Mouse (Mus musculus) stomach, embryonic 14.5 days (tissue): ENCODE measurements around the gene Sdhb. TPM values are rescaled to one million over a fixed set of nuclear protein-coding genes. Genes with fewer than 3 reads are reported as not detected.

Source experiments
- ATAC-seq: fragments of 200-750 bp; cut with Nextera tagmentation; 2 replicates; pipeline ENCODE4 v1.8.0; 2017; ENCODE audit warnings: low read depth, moderate TSS enrichment; ENCODE audit not compliant: insufficient number of reproducible peaks, insufficient read depth, low FRiP score
- H3K27ac ChIP-seq: fragments of 300-500 bp; sonication (generic); 2 replicates; pipeline ENCODE4 v1.5.1; 2014; ENCODE audit warnings: mild to moderate bottlenecking, low read length, moderate library complexity, mixed read lengths
- H3K27me3 ChIP-seq: fragments of 300-500 bp; sonication (generic); 2 replicates; pipeline ENCODE4 v1.6.1; 2014; ENCODE audit warnings: low read length, control low read depth, mixed read lengths; ENCODE audit not compliant: control insufficient read depth, insufficient read depth
- H3K36me3 ChIP-seq: fragments of 300-500 bp; sonication (generic); 2 replicates; pipeline ENCODE4 v1.6.1; 2014; ENCODE audit warnings: mild to moderate bottlenecking, control low read depth, low read length, moderate library complexity, mixed read lengths; ENCODE audit not compliant: control insufficient read depth, insufficient read depth
- H3K4me1 ChIP-seq: fragments of 300-500 bp; sonication (generic); 2 replicates; pipeline ENCODE4 v1.6.1; 2014; ENCODE audit warnings: low read length, control low read depth, mixed read lengths; ENCODE audit not compliant: control insufficient read depth, insufficient read depth
- H3K4me2 ChIP-seq: fragments of 300-500 bp; sonication (generic); replicated peaks from 2 replicates; pipeline ENCODE4 v1.6.1; 2014; ENCODE audit warnings: low read depth, low read length, control low read depth
- H3K4me3 ChIP-seq: fragments of 300-500 bp; sonication (generic); 2 replicates; pipeline ENCODE4 v1.5.1; 2014; ENCODE audit warnings: low read depth, low read length, control low read depth
- H3K9ac ChIP-seq: fragments of 300-500 bp; sonication (generic); replicated peaks from 2 replicates; pipeline ENCODE4 v1.6.1; 2014; ENCODE audit warnings: low read depth, mild to moderate bottlenecking, control low read depth, low read length, moderate library complexity, mixed read lengths
- H3K9me3 ChIP-seq: fragments of 300-500 bp; sonication (generic); 2 replicates; pipeline ENCODE4 v1.6.1; 2016; ENCODE audit warnings: low read depth, low read length, control low read depth; ENCODE audit not compliant: control insufficient read depth
- WGBS: fragments of 180-500 bp; shearing (Covaris S2); extraction: QIAGEN DNeasy Blood & Tissue Kit; methylation state at CpG from one replicate; pipeline ENCODE4 v1.1.7; 2014; 5-methylcytosine and 5-hydroxymethylcytosine counted together
- polyA plus RNA-seq: library from polyadenylated mRNA; unstranded; fragments of >200 nt; fragmentation: Nextera tagmentation; extraction: Ambion mirVana; gene quantifications from 2 replicates; pipeline ENCODE4 v1.2.1, GENCODE M21; 2014

Gene Sdhb
- polyA plus RNA-seq, 1 experiment from 2014 or later = 401 TPM

GRCm38 (mm10) chr4:141016311-141016710, 55.3 kb downstream of the Sdhb start:
- Histone ChIP-seq H3K4me1 (peaks cover 32% of the 10 kb centered on the region), H3K4me3 (no peak overlapping the region), H3K9ac (no peak overlapping the region), H3K9me3 (no peaks in the 10 kb centered on the region), H3K27me3 (no peaks in the 10 kb centered on the region), H3K36me3 (peaks cover 39% of the 10 kb centered on the region), H3K4me2 (no peak overlapping the region), H3K27ac (no peak overlapping the region)
- 73% methylated on average over 9 of the region's 9 CpGs for WGBS
- no peak for ATAC-seq

- H3K36me3 ChIP-seq = peaks cover 37% of the 10 kb centered on the region
- 78% methylated on average over 29 of the region's 29 CpGs for WGBS
- ATAC-seq = no peak
- no peaks in the 10 kb centered on the region for H3K9me3 ChIP-seq
- H3K4me1 ChIP-seq = peaks cover 26% of the 10 kb centered on the region
- no peaks in the 10 kb centered on the region for H3K27me3 ChIP-seq
- no peak overlapping the region for H3K4me3 ChIP-seq
- H3K9ac ChIP-seq = no peak overlapping the region
- H3K4me2 ChIP-seq = no peak overlapping the region
- 0 out of 2 replicates have a peak overlapping the region, but pooled peaks have one; percentile 15 for H3K27ac ChIP-seq
Measured at GRCm38 (mm10) chr4:141017657-141018436, 56.8 kb downstream of the Sdhb start.

GRCm38 (mm10) chr4:141020220-141020619, 59.2 kb downstream of the Sdhb start:
- peak overlapping the region; percentile 1; the same call in 1 of the 2 replicates for H3K9ac ChIP-seq
- no peak; the same call in 1 of the 2 replicates for ATAC-seq
- WGBS = 79% methylated on average over 17 of the region's 17 CpGs
- H3K27me3 ChIP-seq = no peaks in the 10 kb centered on the region
- no peaks in the 10 kb centered on the region for H3K9me3 ChIP-seq
- peak overlapping the region; percentile 27; the same call in 1 of the 2 replicates for H3K4me2 ChIP-seq
- H3K27ac ChIP-seq = peak overlapping the region; percentile 97
- H3K4me1 ChIP-seq = peaks cover 26% of the 10 kb centered on the region
- peaks cover 16% of the 10 kb centered on the region for H3K36me3 ChIP-seq
- no peak overlapping the region for H3K4me3 ChIP-seq

GRCm38 (mm10) chr4:141020811-141021613, 60.0 kb downstream of the Sdhb start:
- Histone ChIP-seq H3K9ac (0 out of 2 replicates have a peak overlapping the region, but pooled peaks have one; percentile 1), H3K4me2 (peak overlapping the region; percentile 27; the same call in 1 of the 2 replicates), H3K4me1 (peaks cover 26% of the 10 kb centered on the region), H3K36me3 (peaks cover 8% of the 10 kb centered on the region), H3K27ac (peak overlapping the region; percentile 97), H3K9me3 (no peaks in the 10 kb centered on the region), H3K4me3 (no peak overlapping the region), H3K27me3 (no peaks in the 10 kb centered on the region)
- WGBS = 18% methylated on average over 14 of the region's 14 CpGs
- ATAC-seq = peak; percentile 66

- H3K9me3 ChIP-seq = no peaks in the 10 kb centered on the region
- H3K36me3 ChIP-seq = peaks cover 7% of the 10 kb centered on the region; the same call in 1 of the 2 replicates
- no peaks in the 10 kb centered on the region for H3K27me3 ChIP-seq
- H3K9ac ChIP-seq = 0 out of 2 replicates have a peak overlapping the region, but pooled peaks have one; percentile 1
- no peak overlapping the region for H3K4me2 ChIP-seq
- peak overlapping the region; percentile 97 for H3K27ac ChIP-seq
- 59% methylated on average over 11 of the region's 11 CpGs for WGBS
- H3K4me3 ChIP-seq = no peak overlapping the region
- peaks cover 26% of the 10 kb centered on the region for H3K4me1 ChIP-seq
- ATAC-seq = no peak
Measured at GRCm38 (mm10) chr4:141021614-141021929, 60.6 kb downstream of the Sdhb start.

- H3K4me1 ChIP-seq = peaks cover 26% of the 10 kb centered on the region
- ATAC-seq = no peak
- peak overlapping the region; percentile 21; the same call in 1 of the 2 replicates for H3K27ac ChIP-seq
- no peaks in the 10 kb centered on the region for H3K27me3 ChIP-seq
- peaks cover 16% of the 10 kb centered on the region for H3K36me3 ChIP-seq
- H3K9me3 ChIP-seq = no peaks in the 10 kb centered on the region
- H3K4me3 ChIP-seq = no peak overlapping the region
- WGBS = 50% methylated on average over 9 of the region's 9 CpGs
- H3K9ac ChIP-seq = no peak overlapping the region
- no peak overlapping the region for H3K4me2 ChIP-seq
Measured at GRCm38 (mm10) chr4:141024052-141024451, 63.0 kb downstream of the Sdhb start.

- Histone ChIP-seq H3K27ac (no peak overlapping the region), H3K4me2 (no peak overlapping the region), H3K9me3 (no peaks in the 10 kb centered on the region), H3K4me3 (no peak overlapping the region), H3K9ac (no peak overlapping the region), H3K36me3 (peaks cover 19% of the 10 kb centered on the region), H3K4me1 (peaks cover 20% of the 10 kb centered on the region), H3K27me3 (no peaks in the 10 kb centered on the region)
- ATAC-seq = no peak
- 75% methylated on average over 21 of the region's 27 CpGs for WGBS
Measured at GRCm38 (mm10) chr4:141024992-141025391, 64.0 kb downstream of the Sdhb start.
